Mouse (Mus musculus): ENCODE results near the gene Uqcc2.

Gene Uqcc2

GRCm38 (mm10) chr17:27074236-27074635 lies 59.5 kb downstream of the Uqcc2 start:
- no peak for DNase-seq

- DNase-seq = no peak
These were observed 59.9 kb downstream of the Uqcc2 start for GRCm38 (mm10) chr17:27073778-27074177.

GRCm38 (mm10) chr17:27073126-27073525 lies 60.6 kb downstream of the Uqcc2 start:
- no peak for DNase-seq

Measured in thymus, postnatal 4 days (tissue).